Mouse (Mus musculus) lung, postnatal 36 days (tissue): ENCODE results near the gene Plekha4.
"Not testable (repeated sequence)": the region's sequence is repeated elsewhere in the genome, so short reads cannot be mapped to it uniquely, and the experiment has no call there.

ENCODE experiments used
- DNase-seq: peaks from one replicate; pipeline ENCODE4 v3.0.0; 2022; ENCODE audit warnings: mixed read lengths

Plekha4 gene

GRCm38 (mm10) chr7:45525809-45526473 lies at the start of gene Plekha4, which contains the start of gene Ppp1r15a:
Plekha4 (plus strand) TSS chr7:45526330.
Ppp1r15a (minus strand) TSS chr7:45526268.
- peak; percentile 97 for DNase-seq

- no peak for DNase-seq
Observed at GRCm38 (mm10) chr7:45476453-45476852, 49.7 kb upstream of the Plekha4 start.

GRCm38 (mm10) chr7:45477003-45477402 lies 49.1 kb upstream of the Plekha4 start:
- DNase-seq = peak; percentile 83

GRCm38 (mm10) chr7:45478774-45479173 lies 47.4 kb upstream of the Plekha4 start:
- no peak for DNase-seq

GRCm38 (mm10) chr7:45480310-45480709 lies 45.8 kb upstream of the Plekha4 start:
- DNase-seq = not testable (repeated sequence)

- peak; percentile 89 for DNase-seq
Observed at GRCm38 (mm10) chr7:45481374-45481927, 44.7 kb upstream of the Plekha4 start, which contains the start of gene Tulp2. Tulp2 (plus strand) TSS chr7:45481877.

GRCm38 (mm10) chr7:45482166-45482565 lies 44.0 kb upstream of the Plekha4 start:
- no peak for DNase-seq

GRCm38 (mm10) chr7:45484985-45485384 lies 41.1 kb upstream of the Plekha4 start:
- not testable (repeated sequence) for DNase-seq

GRCm38 (mm10) chr7:45486158-45486557 lies 40.0 kb upstream of the Plekha4 start:
- no peak for DNase-seq

GRCm38 (mm10) chr7:45486761-45487415 lies 39.2 kb upstream of the Plekha4 start, which contains the start of gene Gm45808:
Gm45808 (minus strand) TSS chr7:45486811.
- no peak for DNase-seq

- DNase-seq = no peak
Observed at GRCm38 (mm10) chr7:45487861-45488292, 38.3 kb upstream of the Plekha4 start.

- peak; percentile 84 for DNase-seq
Observed at GRCm38 (mm10) chr7:45488293-45489204, 37.6 kb upstream of the Plekha4 start, which contains the start of gene Dhdh. Dhdh (minus strand) TSS chr7:45488805.

- no peak for DNase-seq
Observed at GRCm38 (mm10) chr7:45489578-45489977, 36.6 kb upstream of the Plekha4 start.

GRCm38 (mm10) chr7:45490822-45491221 lies 35.3 kb upstream of the Plekha4 start:
- DNase-seq = no peak

GRCm38 (mm10) chr7:45491264-45491663 lies 34.9 kb upstream of the Plekha4 start:
- peak; percentile 58 for DNase-seq

- DNase-seq = no peak
Observed at GRCm38 (mm10) chr7:45492225-45492844, 33.8 kb upstream of the Plekha4 start.

GRCm38 (mm10) chr7:45492951-45493350 lies 33.2 kb upstream of the Plekha4 start:
- DNase-seq = no peak

GRCm38 (mm10) chr7:45494548-45494947 lies 31.6 kb upstream of the Plekha4 start:
- DNase-seq = no peak

- no peak for DNase-seq
Observed at GRCm38 (mm10) chr7:45498427-45498826, 27.7 kb upstream of the Plekha4 start.

- DNase-seq = no peak
Observed at GRCm38 (mm10) chr7:45507583-45507982, 18.5 kb upstream of the Plekha4 start.

GRCm38 (mm10) chr7:45508561-45508960 lies 17.6 kb upstream of the Plekha4 start:
- no peak for DNase-seq
